Mouse (Mus musculus): ENCODE data around the gene B4galt1.

The B4galt1 gene

DNA sequence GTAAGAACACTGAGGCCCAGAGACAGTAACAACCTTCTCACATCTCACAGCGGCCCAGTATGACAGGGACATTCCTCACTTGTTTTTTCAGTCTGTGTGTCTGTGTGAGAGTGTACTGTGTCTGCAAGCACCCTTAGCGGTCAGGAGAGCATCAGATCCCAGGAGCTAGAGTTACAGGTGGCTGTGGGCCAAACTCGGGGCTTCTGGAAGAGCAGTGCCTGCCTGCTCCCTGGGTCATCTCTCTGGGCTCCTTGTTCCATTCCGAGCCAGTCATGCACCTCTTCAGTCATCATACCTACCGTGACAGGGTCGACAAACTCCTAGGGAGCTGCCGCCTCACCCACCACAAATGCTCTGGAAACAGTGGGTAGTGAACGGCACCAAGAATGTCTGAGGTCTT lies 10.1 kb downstream of the B4galt1 start:
- DNase-seq (ENCODE audit: low spot score in 2 of 2), result no peak

GRCm38 (mm10) chr4:40840448-40840847 lies 13.4 kb downstream of the B4galt1 start:
- no peak for DNase-seq (ENCODE audit: low spot score in 2 of 2)

DNA sequence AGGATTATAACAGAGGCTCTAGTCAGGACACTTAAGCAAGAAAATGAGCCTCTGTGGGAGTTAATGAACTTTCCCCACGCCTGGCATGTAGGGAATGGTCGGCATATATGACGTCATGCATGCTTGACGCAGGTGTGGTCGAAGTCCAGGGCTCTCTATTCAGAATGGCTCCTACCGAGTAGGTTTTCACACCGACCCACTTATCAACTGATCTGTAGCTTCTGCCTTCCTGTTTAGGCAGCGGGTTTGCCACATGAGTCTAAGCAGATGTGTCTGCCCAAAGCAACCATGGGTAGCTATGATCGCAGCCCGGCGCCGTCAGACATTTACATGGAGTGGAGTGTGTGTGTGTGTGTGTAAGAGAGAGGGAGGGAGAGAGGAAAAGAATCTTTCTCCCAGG lies 14.6 kb downstream of the B4galt1 start:
- no peak for DNase-seq (ENCODE audit: low spot score in 2 of 2)

DNA sequence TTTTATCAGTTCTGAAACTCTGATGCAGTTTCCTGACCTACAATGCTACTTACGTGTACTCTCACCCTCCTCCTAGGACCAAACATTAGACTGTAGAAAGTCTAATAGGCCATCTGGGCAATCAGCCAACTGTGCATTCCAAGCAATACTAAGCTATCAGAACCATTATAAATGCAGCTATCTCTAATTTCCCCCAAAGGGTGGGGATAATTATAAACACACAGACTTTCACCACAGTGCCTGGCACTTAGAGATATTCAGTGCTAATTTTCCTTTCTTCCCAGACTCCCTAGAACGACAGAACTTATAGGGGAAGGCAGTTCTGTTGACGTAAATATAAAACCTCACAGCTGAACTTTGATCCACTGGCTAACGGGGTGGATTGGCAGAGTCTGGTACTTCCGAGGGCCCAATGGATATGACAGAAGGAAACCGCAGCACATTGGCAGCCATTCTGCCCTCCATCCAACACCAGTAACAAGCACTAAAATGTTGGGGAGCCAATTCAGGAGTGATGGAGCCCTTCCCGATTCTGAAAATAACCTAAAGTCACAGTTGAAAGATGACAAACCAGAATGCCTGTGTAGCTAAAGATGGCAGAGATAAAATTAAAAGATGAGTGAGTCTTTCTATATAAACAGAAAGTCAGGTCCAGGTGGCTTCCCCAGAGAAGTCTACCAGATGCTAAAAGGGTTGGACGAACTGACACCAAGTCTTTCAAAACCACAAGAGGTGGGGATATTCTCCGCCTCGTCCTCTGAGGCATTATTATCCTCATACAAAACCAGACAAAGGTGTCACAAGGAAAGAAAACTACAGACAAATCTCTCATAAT lies 16.1 kb downstream of the B4galt1 start:
- DNase-seq (ENCODE audit: low spot score in 2 of 2), result no peak

DNA sequence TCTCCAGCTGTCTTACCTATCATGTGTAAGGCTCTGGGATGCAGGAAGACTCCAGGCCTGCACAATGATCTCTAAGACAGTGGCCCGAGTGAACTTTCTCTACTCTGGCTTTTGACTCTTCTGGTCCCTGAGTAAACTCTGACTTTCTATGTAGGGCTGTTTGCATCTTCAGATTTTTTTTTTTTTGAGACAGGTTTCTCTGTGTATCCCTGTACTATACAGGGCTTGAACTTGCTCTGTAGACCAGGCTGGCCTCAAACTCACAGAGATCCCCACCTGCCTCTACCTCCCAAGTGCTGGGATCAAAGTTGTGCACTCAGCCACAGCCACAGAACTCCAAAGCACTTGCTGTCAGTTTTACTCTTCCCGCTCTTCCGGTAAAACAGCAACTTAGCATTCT lies 16.8 kb downstream of the B4galt1 start:
- no peak for DNase-seq (ENCODE audit: low spot score in 2 of 2)

DNA sequence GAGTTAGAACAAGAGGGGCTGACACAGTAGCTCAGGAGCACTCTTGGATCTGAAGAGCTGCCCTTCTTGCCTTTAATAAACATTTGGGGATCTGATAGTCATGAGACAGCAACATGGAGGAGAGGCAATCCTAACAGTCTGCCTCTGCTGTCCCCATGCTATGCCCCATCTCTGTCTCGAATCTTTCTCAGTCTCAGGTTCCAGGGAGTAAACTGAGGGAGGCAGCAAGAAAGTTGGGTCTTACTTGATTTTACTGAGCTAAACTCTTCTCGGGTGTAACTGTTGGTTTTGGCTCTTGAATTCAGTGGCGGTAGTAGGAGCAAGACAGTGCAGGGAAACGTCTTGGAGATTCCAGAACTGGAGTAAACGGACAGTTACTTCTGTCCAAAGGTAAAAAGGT lies 18.9 kb downstream of the B4galt1 start:
- DNase-seq (ENCODE audit: low spot score in 2 of 2), result no peak

GRCm38 (mm10) chr4:40834232-40834786 lies 19.5 kb downstream of the B4galt1 start:
- DNase-seq (ENCODE audit: low spot score in 2 of 2), result no peak

DNA sequence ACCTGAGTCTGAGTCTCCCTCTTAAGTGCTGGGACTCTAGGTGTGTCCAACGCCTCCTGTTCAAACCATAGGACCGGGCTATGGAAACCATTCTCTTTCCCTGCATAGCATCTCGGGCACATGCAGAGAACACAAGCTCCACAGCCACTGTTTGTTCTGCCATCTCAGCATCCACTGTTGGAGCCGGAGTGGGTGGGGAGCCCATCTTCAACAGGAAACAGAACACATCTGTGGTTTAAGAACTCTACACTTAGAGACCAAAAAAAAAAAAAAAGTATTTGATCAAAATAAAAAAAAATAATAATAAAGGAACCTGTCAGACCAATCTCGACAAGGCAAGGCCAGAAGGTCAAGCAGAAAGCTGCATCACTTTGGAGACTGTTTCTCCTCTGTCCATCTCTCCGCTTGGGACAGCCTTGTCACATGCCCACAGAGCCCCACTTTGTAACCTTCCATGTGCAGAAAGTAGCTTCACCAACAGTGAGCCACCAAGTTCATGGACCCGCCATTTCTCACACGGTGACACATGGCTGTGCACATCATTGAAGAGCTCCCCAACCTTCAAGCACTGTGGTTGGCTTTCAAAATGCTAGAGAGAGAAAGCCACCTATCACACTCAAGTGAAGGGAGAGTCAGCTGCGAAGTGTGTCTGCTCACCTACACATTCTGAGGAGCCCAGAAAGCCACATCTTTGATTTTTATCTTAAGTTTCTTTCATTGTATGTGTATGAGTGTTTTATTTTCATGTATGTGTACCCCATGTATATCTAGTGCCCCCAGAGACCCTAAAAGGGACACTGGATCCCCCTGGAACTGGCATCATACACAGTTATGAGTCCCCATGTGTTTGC lies 20.2 kb downstream of the B4galt1 start:
- DNase-seq (ENCODE audit: low spot score in 2 of 2), result no peak

DNA sequence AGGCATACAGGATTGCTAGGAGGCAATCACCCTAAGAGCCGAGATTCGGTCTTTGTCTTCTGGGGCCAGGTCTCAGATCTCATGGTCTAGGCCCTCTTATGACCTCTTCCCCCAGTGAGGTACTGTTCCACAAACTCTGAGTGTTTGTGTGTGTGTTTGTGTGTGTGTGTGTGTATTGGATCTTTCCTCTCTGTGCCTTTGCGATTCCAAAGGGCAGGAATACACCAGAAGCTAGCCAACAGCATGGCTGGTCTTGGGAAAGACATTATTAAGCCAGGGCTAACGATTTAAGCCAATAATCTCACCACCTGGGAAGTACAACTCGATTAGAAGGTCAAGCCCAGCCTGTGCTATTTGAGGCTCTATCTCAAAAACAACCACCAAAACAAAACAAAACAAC lies 23.3 kb downstream of the B4galt1 start:
- no peak for DNase-seq (ENCODE audit: low spot score in 2 of 2)

DNA sequence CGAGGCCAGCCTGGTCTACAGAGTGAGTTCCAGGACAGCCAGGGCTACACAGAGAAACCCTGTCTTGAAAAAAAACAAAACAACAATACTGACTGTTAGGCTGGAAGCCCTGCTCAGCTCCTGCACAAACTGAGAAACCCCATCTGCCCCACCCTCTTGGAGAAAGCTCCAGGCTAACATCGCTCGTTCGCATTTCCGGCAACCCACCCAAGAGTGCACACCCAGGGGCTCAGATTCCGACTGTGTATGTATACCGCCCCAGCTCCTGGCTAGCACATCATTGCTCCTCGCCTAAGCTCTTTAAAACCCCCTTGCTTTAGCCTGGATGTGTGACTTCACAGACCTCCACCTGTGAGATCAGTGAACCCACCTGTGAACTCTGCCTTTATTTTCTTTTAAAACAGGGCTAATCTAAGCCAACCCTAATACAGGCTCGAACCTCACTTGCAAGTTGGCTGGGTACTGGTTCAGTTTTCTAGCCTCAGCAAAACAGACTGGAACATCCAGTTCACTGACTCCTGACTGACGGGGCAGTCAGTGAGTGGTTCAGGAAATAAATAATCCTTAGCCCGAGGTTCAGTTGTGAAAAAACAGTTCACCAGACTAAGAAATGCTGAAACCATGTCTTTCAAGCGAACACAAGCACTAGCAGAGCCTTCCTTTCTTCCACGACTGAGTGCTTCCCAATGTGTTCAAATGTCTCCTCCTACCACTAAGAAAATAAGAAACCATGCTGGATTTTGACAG lies 24.0 kb downstream of the B4galt1 start:
- DNase-seq (ENCODE audit: low spot score in 2 of 2), result no peak

DNA sequence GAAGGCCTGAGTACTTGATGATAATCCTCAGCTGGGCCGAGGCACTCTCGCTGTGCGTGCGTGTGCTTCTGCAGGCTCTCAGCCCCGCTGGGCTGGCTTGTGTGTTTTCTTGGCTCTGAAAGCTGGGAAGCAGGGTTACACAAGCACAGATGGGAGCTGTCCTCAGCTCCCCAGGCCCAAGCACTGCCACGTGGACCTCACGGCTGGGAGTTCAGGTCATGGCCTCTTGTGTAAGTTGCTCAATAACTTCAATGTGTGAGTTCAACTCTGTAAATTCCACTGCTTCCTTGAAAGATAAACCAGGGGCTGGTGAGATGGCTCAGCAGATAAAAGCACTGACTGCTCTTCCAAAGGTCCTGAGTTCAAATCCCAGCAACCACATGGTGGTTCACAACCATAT lies 24.9 kb downstream of the B4galt1 start:
- no peak for DNase-seq (ENCODE audit: low spot score in 2 of 2)

DNA sequence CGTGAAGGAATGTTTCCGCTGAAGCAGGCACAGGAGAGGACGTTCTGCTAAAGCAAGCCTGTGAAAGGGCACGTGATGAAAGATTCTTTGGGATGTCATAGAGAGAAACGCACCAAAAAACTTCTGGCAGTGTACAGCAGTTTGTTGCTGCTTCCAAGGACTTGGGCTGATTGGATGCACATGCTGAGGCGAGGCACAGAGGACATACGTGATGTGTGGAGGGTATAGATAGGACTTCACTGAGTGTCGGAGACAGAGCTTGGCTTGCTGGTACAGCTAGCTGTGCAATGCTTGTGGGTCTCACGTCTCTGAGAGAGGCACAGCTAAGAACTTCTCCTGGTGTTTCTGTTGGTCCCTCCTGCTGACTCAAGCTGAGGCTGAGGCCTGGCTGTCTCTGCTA lies 25.9 kb downstream of the B4galt1 start:
- DNase-seq (ENCODE audit: low spot score in 2 of 2), result no peak

DNA sequence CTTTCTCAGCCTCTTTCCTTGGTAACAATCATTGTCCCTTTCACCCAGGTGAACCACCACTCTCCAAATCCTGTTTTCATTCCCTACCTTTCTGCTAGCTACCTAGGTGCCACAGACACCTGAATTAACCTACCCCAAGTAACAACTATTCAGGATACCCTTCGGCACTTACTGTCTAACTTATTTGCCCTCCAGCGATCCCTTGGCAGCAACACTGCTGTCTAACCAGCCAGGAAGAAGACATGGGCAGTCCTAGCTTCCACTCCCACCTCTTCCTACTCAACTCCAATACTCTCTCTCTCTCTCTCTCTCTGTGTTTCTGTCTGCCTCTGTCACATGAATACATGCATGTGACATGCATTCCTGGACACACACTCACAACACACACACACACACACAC lies 27.0 kb downstream of the B4galt1 start:
- no peak for DNase-seq (ENCODE audit: low spot score in 2 of 2)

DNA sequence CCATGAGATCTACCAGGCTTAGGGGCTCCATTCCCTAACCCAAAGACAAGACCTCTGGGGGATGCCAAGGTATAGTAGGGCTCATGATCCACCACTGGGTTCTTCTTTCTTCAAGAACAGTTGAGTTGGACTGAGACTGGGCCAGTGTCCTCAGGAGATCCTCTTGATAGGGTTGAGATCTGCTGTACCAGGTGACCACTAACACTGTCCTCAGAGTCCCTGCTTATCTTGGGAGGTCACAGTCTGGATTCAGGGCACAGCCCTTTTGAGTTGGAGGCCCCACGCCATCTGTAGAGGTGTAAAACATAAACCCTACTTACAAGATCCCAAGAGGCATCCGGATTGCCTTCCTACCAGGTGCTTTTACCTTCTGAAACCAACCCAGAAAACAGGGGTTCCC lies 27.8 kb downstream of the B4galt1 start:
- no peak for DNase-seq (ENCODE audit: low spot score in 2 of 2)

- no peak for DNase-seq (ENCODE audit: low spot score in 2 of 2)
These were observed 28.7 kb downstream of the B4galt1 start for GRCm38 (mm10) chr4:40825146-40825545.

GRCm38 (mm10) chr4:40824505-40824904 lies 29.3 kb downstream of the B4galt1 start:
- DNase-seq (ENCODE audit: low spot score in 2 of 2), result no peak

DNA sequence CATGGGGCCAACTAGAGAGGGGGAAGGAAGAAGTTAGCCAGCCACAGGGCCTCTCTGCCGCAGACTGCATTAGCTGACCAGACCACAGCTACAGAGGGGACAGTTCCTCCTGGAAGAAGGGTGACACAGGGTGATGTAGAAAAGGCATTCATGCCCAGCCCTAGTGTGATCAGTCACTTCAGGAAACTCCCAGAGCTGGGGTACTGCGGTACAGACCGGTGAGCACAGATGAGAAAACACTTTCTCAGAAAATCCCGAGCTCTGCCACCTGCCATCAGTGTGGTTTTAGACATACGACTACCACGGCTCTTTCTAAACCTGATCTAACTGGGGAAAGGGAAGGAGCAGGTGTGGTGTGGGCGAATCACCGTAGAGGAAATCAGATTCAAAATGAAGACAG lies 30.1 kb downstream of the B4galt1 start:
- DNase-seq (ENCODE audit: low spot score in 2 of 2), result no peak

- no peak for DNase-seq (ENCODE audit: low spot score in 2 of 2)
These were observed 30.7 kb downstream of the B4galt1 start for GRCm38 (mm10) chr4:40823151-40823550.

GRCm38 (mm10) chr4:40821303-40822023 lies 32.3 kb downstream of the B4galt1 start:
- DNase-seq (ENCODE audit: low spot score in 2 of 2), result no peak

GRCm38 (mm10) chr4:40820903-40821302 lies 32.9 kb downstream of the B4galt1 start:
- no peak for DNase-seq (ENCODE audit: low spot score in 2 of 2)

DNA sequence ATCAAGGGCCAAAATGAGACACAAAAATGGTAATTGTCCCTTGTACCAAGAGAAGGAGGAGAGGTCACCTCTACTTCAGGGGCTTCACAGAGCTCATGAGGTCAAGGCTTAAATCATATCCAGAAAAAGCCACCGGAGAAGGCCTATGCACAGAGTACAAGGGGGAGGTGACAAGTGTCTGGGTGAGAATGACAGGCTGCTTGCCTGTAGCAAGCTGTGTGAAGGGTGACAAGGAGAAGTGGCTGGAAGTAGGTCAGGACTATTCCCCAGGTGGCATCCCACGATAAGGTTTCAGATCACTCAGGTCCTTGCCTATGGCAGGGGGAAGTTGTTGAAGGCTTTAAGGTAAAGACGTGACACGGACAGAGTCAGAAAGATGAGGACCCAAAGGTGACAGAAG lies 33.8 kb downstream of the B4galt1 start:
- no peak for DNase-seq (ENCODE audit: low spot score in 2 of 2)

Measured in right cerebral cortex, postnatal 10 days (tissue).